Mouse (Mus musculus): ENCODE data around the gene Rhox6.
"Not testable (repeated sequence)": the region's sequence is repeated elsewhere in the genome, so short reads cannot be mapped to it uniquely, and the experiment has no call there.

The Rhox6 gene

DNA sequence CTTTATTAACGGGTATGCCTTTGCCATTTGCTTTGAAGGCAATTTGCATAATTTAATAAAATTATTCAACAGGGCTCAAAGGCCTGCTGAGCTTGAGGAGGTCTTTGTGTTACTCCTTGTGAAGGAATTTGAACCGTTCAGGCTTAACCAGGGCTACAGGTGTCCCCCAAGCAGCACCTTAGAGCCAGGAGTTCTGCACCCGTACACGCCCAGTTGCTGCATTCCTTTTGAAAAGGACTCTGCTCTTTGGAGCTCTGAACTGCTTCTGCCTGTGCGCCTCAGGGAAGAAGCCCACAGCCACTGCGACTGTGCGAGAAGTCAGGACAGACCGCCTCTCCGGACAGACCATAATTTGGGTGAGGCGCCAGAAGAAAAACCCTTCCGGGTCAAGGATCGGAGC lies at the start of gene Rhox6:
Rhox6 (plus strand) TSS at position 301 of the 400 bp plus-strand sequence.
- DNase-seq (ENCODE audit: low spot score), result not testable (repeated sequence)

DNA sequence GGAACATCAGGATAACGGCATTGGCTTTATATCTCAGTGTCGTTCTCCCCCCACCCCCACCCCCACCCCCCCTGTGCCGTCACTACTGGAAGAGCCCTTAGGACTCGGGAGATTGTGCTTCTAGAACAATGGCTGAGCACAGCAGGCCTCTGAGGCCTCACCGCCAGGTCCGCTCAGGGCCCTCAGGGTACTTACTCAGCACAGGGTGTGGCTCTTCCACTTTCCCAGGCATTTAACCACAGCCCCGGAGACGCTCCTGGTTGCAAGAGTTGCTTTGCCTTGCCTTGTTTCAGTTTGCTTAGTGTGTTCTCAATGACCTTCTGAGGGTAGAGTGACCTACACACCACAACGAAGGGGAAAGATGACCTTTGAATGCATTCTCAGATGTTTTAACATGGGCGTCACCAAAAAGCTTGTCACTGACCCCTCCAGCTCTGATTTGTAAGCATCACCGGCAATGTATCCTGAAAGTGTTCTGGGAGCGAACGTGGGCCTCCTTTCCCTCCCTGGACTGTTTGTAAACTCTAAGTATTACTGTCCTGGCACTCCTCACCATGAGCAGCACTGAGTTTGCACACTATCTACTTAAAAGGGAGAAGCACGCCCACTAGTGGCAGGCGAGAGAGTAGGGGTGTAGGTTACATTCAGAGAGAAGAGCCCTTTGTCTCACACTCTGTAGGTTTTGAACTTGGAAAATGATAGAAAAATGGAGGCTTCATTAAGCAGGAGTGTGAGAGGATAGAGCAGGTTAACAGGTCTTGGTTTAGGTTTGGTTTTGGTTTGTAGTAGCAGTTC lies 19.2 kb upstream of the Rhox6 start:
- no peak for DNase-seq (ENCODE audit: low spot score)

- no peak for DNase-seq (ENCODE audit: low spot score)
Measured at GRCm38 (mm10) chrX:37809396-37809795, 17.3 kb upstream of the Rhox6 start.

GRCm38 (mm10) chrX:37811179-37811578 lies 15.5 kb upstream of the Rhox6 start:
- DNase-seq (ENCODE audit: low spot score), result peak; percentile 52

GRCm38 (mm10) chrX:37815665-37816064 lies 11.0 kb upstream of the Rhox6 start:
- no peak for DNase-seq (ENCODE audit: low spot score)

DNA sequence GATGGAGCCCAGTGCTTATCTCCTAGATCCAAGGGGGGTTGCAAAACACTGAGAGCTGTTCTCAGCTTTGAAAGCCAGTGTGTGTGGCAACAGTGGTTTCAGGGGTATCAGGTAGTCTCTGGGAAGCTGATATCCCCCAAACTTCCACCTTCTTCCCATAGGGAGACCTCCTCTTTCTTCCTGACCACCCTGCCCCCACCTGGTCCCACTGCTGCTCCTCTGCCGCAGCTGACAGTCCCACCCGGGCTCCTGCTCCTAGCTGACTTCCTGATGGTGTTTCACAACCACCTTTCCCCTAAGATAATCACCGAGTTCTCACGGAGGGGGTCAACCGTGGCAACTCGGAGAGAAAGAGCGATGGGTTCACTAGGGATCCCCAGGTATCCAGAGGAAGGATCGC lies 4.7 kb downstream of the Rhox6 start, which contains the start of gene Rhox7a:
Rhox7a (plus strand) TSS at position 301 of the 400 bp plus-strand sequence.
- not testable (repeated sequence) for DNase-seq (ENCODE audit: low spot score)

- DNase-seq (ENCODE audit: low spot score), result no peak
Measured at GRCm38 (mm10) chrX:37871641-37872040, 44.9 kb downstream of the Rhox6 start.

- DNase-seq (ENCODE audit: low spot score), result no peak
Measured at GRCm38 (mm10) chrX:37878844-37879243, 52.1 kb downstream of the Rhox6 start, which contains the start of gene Rhox8. TSS of gene Rhox8 (minus strand) at chrX:37878944.

All from retina, embryonic 14.5 days (tissue).